Mouse (Mus musculus) lung, adult 2 months (tissue): ENCODE measurements around the gene Upk3bl.
A peak's percentile ranks its signal among the peaks of the same experiment; 100 is the strongest.

Experiments used
- CTCF ChIP-seq: fragments of 200-500 bp; IDR thresholded peaks from 2 replicates; pipeline ENCODE4 v1.5.1; 2011; ENCODE audit warnings: mild to moderate bottlenecking, low read length, control low read depth; ENCODE audit not compliant: insufficient read depth
- POLR2A ChIP-seq: fragments of 200-500 bp; IDR thresholded peaks from 2 replicates; pipeline ENCODE4 v1.6.1; 2011; ENCODE audit warnings: low read depth, mild to moderate bottlenecking, control low read depth, low read length, borderline replicate concordance; ENCODE audit errors: extremely low read depth

GRCm38 (mm10) chr5:136045987-136046386, 8.3 kb upstream of the Upk3bl start:
- TF ChIP-seq CTCF (peak; percentile 73), POLR2A (no peak)
